Mouse (Mus musculus): ENCODE measurements around the gene Gemin5.

GRCm38 (mm10) chr11:58215814-58216213, 47.5 kb upstream of the Gemin5 start:
- no peak for TF ChIP-seq CTCF (IDR thresholded peaks at IDR 0.05; ENCODE audit: borderline replicate concordance, extremely low read depth, insufficient read depth, insufficient read length)
- no peak for TF ChIP-seq POLR2A (IDR thresholded peaks at IDR 0.05; ENCODE audit: borderline replicate concordance, extremely low read depth, insufficient read depth, insufficient read length, poor library complexity, severe bottlenecking)

All from brain, embryonic 14.5 days (tissue).